Mouse (Mus musculus): ENCODE measurements around the gene Fscn3. TPM values are rescaled to one million over a fixed set of nuclear protein-coding genes. Genes with fewer than 3 reads are reported as not detected.

The Fscn3 gene
- polyA plus RNA-seq (2014; fragmentation: Illumina TruSeq; extraction: RNeasy Lipid Tissue Mini Kit (QIAGEN cat#74804)): not detected

DNA sequence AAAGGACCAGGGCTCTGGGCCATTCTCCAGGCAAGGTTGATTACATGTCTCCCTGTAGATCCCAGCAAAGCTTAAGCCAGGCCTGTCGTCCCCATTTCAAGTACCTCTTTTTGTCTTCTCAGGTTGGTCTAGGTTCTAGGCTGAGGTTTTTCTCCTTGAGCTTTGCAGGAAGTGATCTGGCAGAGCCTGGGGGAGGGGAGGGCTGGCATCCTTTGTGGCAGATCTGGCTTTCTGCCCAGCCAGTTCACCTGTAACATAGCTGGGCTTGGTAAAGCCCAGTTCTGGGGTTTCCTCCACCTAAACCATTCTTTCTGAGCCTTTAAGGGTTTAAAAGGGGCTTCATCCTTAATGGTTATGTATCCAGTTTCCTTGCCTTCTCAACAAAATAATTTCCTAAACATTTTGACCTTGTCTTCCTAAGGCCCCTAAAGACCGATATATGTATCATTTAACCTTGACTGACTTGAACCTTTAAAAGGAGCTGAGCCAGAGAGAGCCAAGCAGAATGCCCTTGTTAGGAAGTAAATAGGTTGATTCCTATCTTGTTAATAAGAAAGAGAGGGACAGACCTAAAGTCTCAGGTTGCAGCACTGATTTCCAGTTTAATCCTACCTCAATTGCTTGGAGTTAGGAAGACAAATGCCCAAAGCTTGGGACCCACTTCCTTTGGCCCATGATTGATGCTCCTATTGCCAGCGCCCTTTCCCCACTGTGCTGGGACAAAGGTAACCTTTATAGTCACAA lies at the start of gene Fscn3:
Gene Fscn3 (plus strand): TSS at position 694 of the 744 bp plus-strand sequence.

DNA sequence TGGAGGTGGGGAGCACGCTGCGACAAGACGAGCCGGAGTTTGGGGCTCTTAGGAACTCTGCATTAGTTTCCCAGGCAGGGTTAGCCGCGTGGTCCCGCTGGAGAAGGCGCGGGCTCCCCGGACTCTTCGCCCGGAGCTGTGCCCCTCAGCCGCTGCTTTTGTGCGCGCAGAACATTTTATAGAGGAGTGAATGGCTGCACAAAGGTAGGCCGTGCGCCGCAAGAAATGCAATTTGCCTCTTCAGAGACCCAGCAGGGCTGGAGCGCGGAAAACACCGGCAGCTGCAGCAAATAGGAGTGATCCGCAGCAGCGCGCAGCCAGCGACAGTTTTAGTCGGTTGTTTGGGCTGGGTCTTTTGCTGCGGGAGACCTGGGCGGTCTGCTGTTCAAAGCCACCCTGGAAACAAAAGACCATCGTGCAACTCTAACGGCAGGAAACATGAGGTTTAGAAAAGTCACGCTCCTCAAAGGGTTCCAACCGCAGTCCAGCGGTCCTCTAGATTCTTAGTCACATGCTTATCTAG lies 29.8 kb upstream of the Fscn3 start, which contains the start of gene Zfp800:
Gene Zfp800 (minus strand): TSS at position 325 of the 523 bp plus-strand sequence.

DNA sequence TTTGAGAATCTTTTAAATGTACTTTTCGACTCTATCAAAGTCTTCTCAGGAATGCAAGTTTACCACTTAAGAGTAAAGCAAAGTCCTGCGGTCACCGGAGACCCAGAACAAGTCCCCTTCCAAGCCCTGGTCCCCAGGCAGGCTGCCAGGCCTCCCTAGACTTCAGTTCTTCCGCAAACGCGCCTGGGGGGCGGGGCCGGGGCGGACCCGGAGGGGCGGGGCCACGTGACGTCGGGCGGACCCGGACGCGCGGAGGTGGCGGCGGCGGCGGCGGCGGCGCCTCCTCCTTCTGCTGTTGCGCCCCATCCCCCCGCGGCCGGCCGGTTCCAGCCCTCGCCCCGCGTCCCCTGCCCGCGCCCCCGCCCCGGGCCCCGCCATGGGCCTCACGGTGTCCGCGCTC lies 4.3 kb upstream of the Fscn3 start, which contains the start of gene Arf5:
Gene Arf5 (plus strand): TSS at position 248 of the 400 bp plus-strand sequence.

DNA sequence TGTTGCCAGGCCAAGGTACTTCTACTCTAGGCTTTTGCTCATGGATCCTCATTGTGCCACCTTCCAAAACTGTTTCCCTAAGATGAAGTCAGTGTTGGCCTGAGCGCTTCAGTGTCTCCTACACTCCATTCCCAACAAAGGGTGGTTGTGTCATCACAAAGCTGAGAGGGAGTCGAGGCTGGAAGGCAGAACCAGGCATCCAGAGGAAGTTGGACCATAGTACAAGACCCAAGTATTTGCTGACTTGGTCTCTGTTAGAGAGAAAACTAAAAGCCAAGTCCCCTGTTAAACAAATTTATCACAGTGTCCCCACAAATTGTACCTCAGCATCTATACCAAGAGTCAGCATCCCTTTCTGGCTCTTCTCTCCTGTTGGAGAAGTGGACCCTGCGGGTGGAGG lies 701 bp downstream of the Fscn3 start, which contains the start of gene Gcc1:
Gene Gcc1 (minus strand): TSS at position 101 of the 400 bp plus-strand sequence.

DNA sequence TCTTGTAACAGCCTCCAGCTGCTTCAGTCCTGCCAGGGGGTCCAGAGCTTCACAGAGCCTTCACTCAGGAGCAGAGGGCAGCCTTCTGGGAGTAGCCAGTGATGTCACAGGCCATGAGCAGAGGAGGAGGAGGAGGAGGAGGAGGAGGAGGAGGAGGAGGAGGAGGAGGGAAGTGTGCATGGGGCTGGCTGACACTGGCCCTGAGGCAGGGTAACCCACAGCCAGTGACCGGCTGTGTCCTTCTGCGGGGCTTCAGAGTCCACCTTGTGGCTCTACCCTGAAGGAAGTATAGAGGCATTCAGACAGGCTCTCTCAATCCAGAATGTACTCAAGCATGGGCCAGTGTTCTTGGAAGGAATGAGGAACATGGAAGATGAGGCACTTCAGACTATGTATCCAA lies 21.7 kb downstream of the Fscn3 start, which contains the start of gene Pax4:
Gene Pax4 (minus strand): TSS at position 101 of the 400 bp plus-strand sequence.

DNA sequence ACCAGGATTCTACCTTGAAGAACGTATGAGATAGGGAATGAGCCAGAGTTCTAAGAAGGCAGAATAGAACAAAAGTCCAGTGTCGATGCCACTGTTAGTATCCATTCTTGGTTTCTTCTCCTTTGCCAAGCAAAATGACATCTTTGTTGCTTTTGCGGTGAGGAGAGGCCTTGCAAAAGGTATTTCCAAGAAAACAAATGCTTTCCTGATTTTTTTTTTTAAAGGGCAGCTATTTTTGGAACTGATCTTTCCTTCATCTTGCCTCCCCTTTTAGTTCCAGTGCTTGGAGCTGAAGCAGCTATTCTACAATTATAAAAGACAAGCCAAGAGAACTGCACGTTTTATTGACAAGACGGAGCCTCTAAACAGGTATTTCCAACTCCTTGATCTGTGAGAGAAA lies 47.2 kb downstream of the Fscn3 start, which contains the start of gene Snd1:
Gene Snd1 (plus strand): TSS at position 301 of the 400 bp plus-strand sequence.

Other genes with a start within 250 kb of the Fscn3 start
- gene Zfp800, start 29.8 kb upstream of the Fscn3 start, polyA plus RNA-seq (2014; fragmentation: Illumina TruSeq; extraction: RNeasy Lipid Tissue Mini Kit (QIAGEN cat#74804)): 88.9 TPM
- gene Arf5, start 4.2 kb upstream of the Fscn3 start, polyA plus RNA-seq (2014; fragmentation: Illumina TruSeq; extraction: RNeasy Lipid Tissue Mini Kit (QIAGEN cat#74804)): 23.9 TPM
- 12.7 TPM for gene Gcc1, start 601 bp downstream of the Fscn3 start, polyA plus RNA-seq (2014; fragmentation: Illumina TruSeq; extraction: RNeasy Lipid Tissue Mini Kit (QIAGEN cat#74804))
- not detected for gene Pax4, start 21.6 kb downstream of the Fscn3 start, polyA plus RNA-seq (2014; fragmentation: Illumina TruSeq; extraction: RNeasy Lipid Tissue Mini Kit (QIAGEN cat#74804))
- 25.0 TPM for gene Snd1, start 47.4 kb downstream of the Fscn3 start, polyA plus RNA-seq (2014; fragmentation: Illumina TruSeq; extraction: RNeasy Lipid Tissue Mini Kit (QIAGEN cat#74804))

Data from ovary, adult 10 weeks (tissue).